Mouse (Mus musculus): ENCODE measurements at regions not wholly inside any gene's neighbourhood (a gene's known extent, or its start where the extent isn't known, plus 50 kb on each side); places are given as distances from the start of the nearest gene placed in this dataset.

- no peak overlapping the region for H3K4me3 ChIP-seq
- no peaks in the 10 kb centered on the region for H3K79me2 ChIP-seq (ENCODE audit: control insufficient read depth, insufficient read depth)
- H3ac ChIP-seq (ENCODE audit: control insufficient read depth, insufficient read length) = no peak overlapping the region
- H3K27me3 ChIP-seq (ENCODE audit: control insufficient read depth, insufficient read depth, insufficient read length) = no peaks in the 10 kb centered on the region
- TF ChIP-seq MYOD1 (IDR thresholded peaks at IDR 0.05; ENCODE audit: control insufficient read depth in 1 of 3, insufficient read length in 2 of 3, low read depth in 2 of 3) (no peak), REST (IDR thresholded peaks at IDR 0.05; ENCODE audit: insufficient read depth, insufficient read length) (no peak), E2F4 (IDR thresholded peaks at IDR 0.05; ENCODE audit: insufficient read depth) (no peak), MYOG (IDR thresholded peaks at IDR 0.05; ENCODE audit: control insufficient read depth in 1 of 3, insufficient read depth in 1 of 3, insufficient read length in 2 of 3, low read depth in 2 of 3) (no peak), MAX (IDR thresholded peaks at IDR 0.05; ENCODE audit: low read depth) (no peak), POLR2A (IDR thresholded peaks at IDR 0.05; ENCODE audit: insufficient read length, low read depth) (no peak), POLR2AphosphoS2 (IDR thresholded peaks at IDR 0.05; ENCODE audit: insufficient read length, low read depth) (no peak), CEBPB (IDR thresholded peaks at IDR 0.05; ENCODE audit: insufficient read depth, poor library complexity, severe bottlenecking) (no peak), TCF12 (IDR thresholded peaks at IDR 0.05; ENCODE audit: insufficient read depth, poor library complexity, severe bottlenecking) (no peak), SRF (IDR thresholded peaks at IDR 0.05; ENCODE audit: control insufficient read depth, insufficient read length, low read depth) (no peak), USF1 (IDR thresholded peaks at IDR 0.05; ENCODE audit: low read depth) (no peak), TCF3 (IDR thresholded peaks at IDR 0.05; ENCODE audit: insufficient read length, low read depth) (no peak)
- no peaks in the 10 kb centered on the region for H3K36me3 ChIP-seq (ENCODE audit: control insufficient read depth, insufficient read depth)
- no peak overlapping the region for H3K4me2 ChIP-seq (ENCODE audit: low read depth)
Measured at GRCm38 (mm10) chr4:55938383-55938782, 406.1 kb upstream of the Klf4 start.

- no peaks in the 10 kb centered on the region for H3K79me2 ChIP-seq (ENCODE audit: control insufficient read depth, insufficient read depth)
- H3K36me3 ChIP-seq (ENCODE audit: control insufficient read depth, insufficient read depth) = no peaks in the 10 kb centered on the region
- H3K27me3 ChIP-seq (ENCODE audit: control insufficient read depth, insufficient read depth, insufficient read length) = no peaks in the 10 kb centered on the region
- no peak for TF ChIP-seq USF1 (IDR thresholded peaks at IDR 0.05; ENCODE audit: low read depth)
- no peak for TF ChIP-seq TCF3 (IDR thresholded peaks at IDR 0.05; ENCODE audit: insufficient read length, low read depth)
- no peak for TF ChIP-seq MYOG (IDR thresholded peaks at IDR 0.05; ENCODE audit: control insufficient read depth in 1 of 3, insufficient read depth in 1 of 3, insufficient read length in 2 of 3, low read depth in 2 of 3)
- no peak for TF ChIP-seq E2F4 (IDR thresholded peaks at IDR 0.05; ENCODE audit: insufficient read depth)
- no peak for TF ChIP-seq POLR2A (IDR thresholded peaks at IDR 0.05; ENCODE audit: insufficient read length, low read depth)
- no peak for TF ChIP-seq MAX (IDR thresholded peaks at IDR 0.05; ENCODE audit: low read depth)
- TF ChIP-seq SRF (IDR thresholded peaks at IDR 0.05; ENCODE audit: control insufficient read depth, insufficient read length, low read depth) = no peak
- TF ChIP-seq REST (IDR thresholded peaks at IDR 0.05; ENCODE audit: insufficient read depth, insufficient read length) = no peak
- no peak for TF ChIP-seq POLR2AphosphoS2 (IDR thresholded peaks at IDR 0.05; ENCODE audit: insufficient read length, low read depth)
- TF ChIP-seq TCF12 (IDR thresholded peaks at IDR 0.05; ENCODE audit: insufficient read depth, poor library complexity, severe bottlenecking) = no peak
- no peak for TF ChIP-seq MYOD1 (IDR thresholded peaks at IDR 0.05; ENCODE audit: control insufficient read depth in 1 of 3, insufficient read length in 2 of 3, low read depth in 2 of 3)
- TF ChIP-seq CEBPB (IDR thresholded peaks at IDR 0.05; ENCODE audit: insufficient read depth, poor library complexity, severe bottlenecking) = no peak
- no peak overlapping the region for H3K4me2 ChIP-seq (ENCODE audit: low read depth)
- no peak overlapping the region for H3ac ChIP-seq (ENCODE audit: control insufficient read depth, insufficient read length)
- H3K4me3 ChIP-seq = no peak overlapping the region
Measured at GRCm38 (mm10) chr4:55937833-55938232, 405.6 kb upstream of the Klf4 start.

GRCm38 (mm10) chr4:55929141-55929782, 397.0 kb upstream of the Klf4 start:
- Histone ChIP-seq H3K4me3 (no peak overlapping the region), H3K36me3 (ENCODE audit: control insufficient read depth, insufficient read depth) (no peaks in the 10 kb centered on the region), H3K4me2 (ENCODE audit: low read depth) (peak overlapping the region; percentile 78), H3ac (ENCODE audit: control insufficient read depth, insufficient read length) (no peak overlapping the region), H3K27me3 (ENCODE audit: control insufficient read depth, insufficient read depth, insufficient read length) (no peaks in the 10 kb centered on the region), H3K79me2 (ENCODE audit: control insufficient read depth, insufficient read depth) (no peaks in the 10 kb centered on the region)
- TF ChIP-seq MYOG (IDR thresholded peaks at IDR 0.05; ENCODE audit: control insufficient read depth in 1 of 3, insufficient read depth in 1 of 3, insufficient read length in 2 of 3, low read depth in 2 of 3) (no peak), TCF12 (IDR thresholded peaks at IDR 0.05; ENCODE audit: insufficient read depth, poor library complexity, severe bottlenecking) (no peak), MYOD1 (IDR thresholded peaks at IDR 0.05; ENCODE audit: control insufficient read depth in 1 of 3, insufficient read length in 2 of 3, low read depth in 2 of 3) (no peak), E2F4 (IDR thresholded peaks at IDR 0.05; ENCODE audit: insufficient read depth) (no peak), USF1 (IDR thresholded peaks at IDR 0.05; ENCODE audit: low read depth) (no peak), MAX (IDR thresholded peaks at IDR 0.05; ENCODE audit: low read depth) (no peak), TCF3 (IDR thresholded peaks at IDR 0.05; ENCODE audit: insufficient read length, low read depth) (no peak), POLR2A (IDR thresholded peaks at IDR 0.05; ENCODE audit: insufficient read length, low read depth) (no peak), POLR2AphosphoS2 (IDR thresholded peaks at IDR 0.05; ENCODE audit: insufficient read length, low read depth) (no peak), SRF (IDR thresholded peaks at IDR 0.05; ENCODE audit: control insufficient read depth, insufficient read length, low read depth) (no peak), REST (IDR thresholded peaks at IDR 0.05; ENCODE audit: insufficient read depth, insufficient read length) (no peak), CEBPB (IDR thresholded peaks at IDR 0.05; ENCODE audit: insufficient read depth, poor library complexity, severe bottlenecking) (no peak)

GRCm38 (mm10) chr4:55928670-55929069, 396.4 kb upstream of the Klf4 start:
- TF ChIP-seq POLR2A (IDR thresholded peaks at IDR 0.05; ENCODE audit: insufficient read length, low read depth) (no peak), MAX (IDR thresholded peaks at IDR 0.05; ENCODE audit: low read depth) (no peak), MYOD1 (IDR thresholded peaks at IDR 0.05; ENCODE audit: control insufficient read depth in 1 of 3, insufficient read length in 2 of 3, low read depth in 2 of 3) (no peak), TCF3 (IDR thresholded peaks at IDR 0.05; ENCODE audit: insufficient read length, low read depth) (no peak), TCF12 (IDR thresholded peaks at IDR 0.05; ENCODE audit: insufficient read depth, poor library complexity, severe bottlenecking) (no peak), USF1 (IDR thresholded peaks at IDR 0.05; ENCODE audit: low read depth) (no peak), SRF (IDR thresholded peaks at IDR 0.05; ENCODE audit: control insufficient read depth, insufficient read length, low read depth) (no peak), MYOG (IDR thresholded peaks at IDR 0.05; ENCODE audit: control insufficient read depth in 1 of 3, insufficient read depth in 1 of 3, insufficient read length in 2 of 3, low read depth in 2 of 3) (no peak), CEBPB (IDR thresholded peaks at IDR 0.05; ENCODE audit: insufficient read depth, poor library complexity, severe bottlenecking) (no peak), POLR2AphosphoS2 (IDR thresholded peaks at IDR 0.05; ENCODE audit: insufficient read length, low read depth) (no peak), REST (IDR thresholded peaks at IDR 0.05; ENCODE audit: insufficient read depth, insufficient read length) (no peak), E2F4 (IDR thresholded peaks at IDR 0.05; ENCODE audit: insufficient read depth) (no peak)
- no peak overlapping the region for H3ac ChIP-seq (ENCODE audit: control insufficient read depth, insufficient read length)
- H3K27me3 ChIP-seq (ENCODE audit: control insufficient read depth, insufficient read depth, insufficient read length) = no peaks in the 10 kb centered on the region
- no peaks in the 10 kb centered on the region for H3K79me2 ChIP-seq (ENCODE audit: control insufficient read depth, insufficient read depth)
- no peaks in the 10 kb centered on the region for H3K36me3 ChIP-seq (ENCODE audit: control insufficient read depth, insufficient read depth)
- no peak overlapping the region for H3K4me3 ChIP-seq
- peak overlapping the region; percentile 78 for H3K4me2 ChIP-seq (ENCODE audit: low read depth)

All from myocyte (in vitro differentiated cells).